Mouse (Mus musculus) monocyte, adult 2 months (primary cell): Measurements from ENCODE around the gene Mast1.

Source experiments
- DNase-seq, 2 experiments: peaks; one replicate each; pipeline ENCODE4 v3.0.0; 2022; ENCODE audit warnings: low spot score in 2 of 2, low read depth in 1 of 2

The Mast1 gene

DNA sequence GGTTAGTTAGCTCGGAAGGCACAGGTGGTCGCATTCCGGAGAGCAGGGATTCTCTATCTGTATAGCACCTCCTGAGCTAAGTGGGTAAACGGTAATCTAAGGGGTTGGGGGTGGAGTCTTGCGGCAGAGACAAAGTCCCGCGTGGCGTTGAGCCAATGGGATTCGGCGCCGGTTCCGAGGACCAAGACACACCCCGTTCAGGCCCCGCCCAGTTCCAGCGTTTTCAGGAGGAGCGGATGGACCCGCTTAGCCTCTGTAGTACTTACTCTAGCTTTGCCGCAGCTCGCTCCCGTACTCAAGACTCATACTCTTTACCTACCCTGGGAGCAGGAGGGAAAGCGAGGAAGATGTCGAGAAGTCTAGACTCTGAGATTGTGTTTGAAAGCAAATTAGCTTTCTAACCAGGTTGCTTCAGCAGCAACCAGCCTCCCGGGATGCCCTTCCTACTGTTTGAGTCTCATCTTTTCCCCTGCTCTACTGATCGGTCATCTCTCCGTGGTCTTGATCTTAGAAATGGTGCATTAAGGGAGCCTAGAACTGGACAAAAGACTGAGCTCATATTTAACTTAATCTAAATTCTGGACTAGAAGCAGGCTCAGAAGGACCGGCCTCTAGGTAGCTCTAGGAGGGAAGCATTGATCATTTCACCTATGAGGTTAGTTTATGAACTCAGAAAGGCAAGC lies 7.5 kb upstream of the Mast1 start:
- DNase-seq = no peak

DNA sequence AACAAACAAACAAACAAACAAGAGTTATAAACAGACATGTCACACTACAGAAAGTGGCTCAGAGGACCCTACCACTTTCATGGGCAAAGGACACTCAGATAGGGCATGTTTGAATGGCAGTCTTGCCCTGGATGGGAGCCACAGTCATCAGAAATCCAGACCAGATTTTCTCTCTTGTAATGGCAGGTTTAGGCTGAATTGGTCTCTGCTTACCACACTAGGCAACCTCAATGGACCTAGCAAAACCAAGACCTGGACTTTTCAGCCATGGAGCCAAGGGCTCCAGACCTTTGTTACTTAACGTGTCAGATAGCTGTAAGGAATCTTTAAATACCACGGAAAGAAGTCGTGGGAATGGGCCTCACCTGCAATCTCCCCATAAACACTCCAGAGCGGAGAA lies 6.5 kb upstream of the Mast1 start:
- no peak for DNase-seq

DNA sequence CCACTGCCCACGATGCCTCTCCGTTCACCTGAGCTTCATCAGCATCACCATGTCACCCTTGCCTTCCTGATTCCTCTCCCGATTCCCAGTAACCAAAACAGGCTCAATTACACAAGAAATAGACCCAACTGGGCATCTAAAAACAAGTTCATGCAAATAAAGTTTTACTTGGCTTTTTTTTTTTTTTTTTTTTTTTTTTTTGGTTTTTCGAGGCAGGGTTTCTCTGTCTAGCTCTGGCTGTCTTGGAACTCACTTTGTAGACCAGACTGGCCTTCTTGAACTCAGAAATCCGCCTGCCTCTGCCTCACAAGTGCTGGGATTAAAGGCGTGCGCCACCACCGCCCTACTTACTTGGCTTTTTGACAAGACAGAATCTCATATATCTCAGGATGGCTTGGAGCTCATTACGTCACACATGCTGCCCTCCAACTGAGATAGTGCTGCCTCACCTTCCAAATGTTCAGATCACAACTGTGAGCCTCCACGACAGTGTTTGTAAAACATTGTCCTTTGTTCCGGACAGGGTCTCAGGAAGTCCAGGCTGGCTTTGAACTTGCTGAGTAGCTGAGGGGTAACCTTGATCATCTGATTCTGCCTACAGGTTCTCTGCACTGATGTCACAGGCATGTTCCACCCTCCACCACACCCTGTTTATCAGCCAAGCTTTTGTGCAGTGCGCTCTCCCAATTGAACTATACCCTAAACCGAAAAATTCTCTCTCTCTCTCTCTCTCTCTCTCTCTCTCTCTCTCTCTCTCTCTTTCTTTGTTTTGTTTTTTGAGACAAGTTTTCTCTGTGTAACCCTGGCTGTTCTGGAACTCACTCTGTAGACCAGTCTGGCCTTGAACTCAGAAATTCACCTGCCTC lies 694 bp upstream of the Mast1 start:
- DNase-seq = no peak

DNA sequence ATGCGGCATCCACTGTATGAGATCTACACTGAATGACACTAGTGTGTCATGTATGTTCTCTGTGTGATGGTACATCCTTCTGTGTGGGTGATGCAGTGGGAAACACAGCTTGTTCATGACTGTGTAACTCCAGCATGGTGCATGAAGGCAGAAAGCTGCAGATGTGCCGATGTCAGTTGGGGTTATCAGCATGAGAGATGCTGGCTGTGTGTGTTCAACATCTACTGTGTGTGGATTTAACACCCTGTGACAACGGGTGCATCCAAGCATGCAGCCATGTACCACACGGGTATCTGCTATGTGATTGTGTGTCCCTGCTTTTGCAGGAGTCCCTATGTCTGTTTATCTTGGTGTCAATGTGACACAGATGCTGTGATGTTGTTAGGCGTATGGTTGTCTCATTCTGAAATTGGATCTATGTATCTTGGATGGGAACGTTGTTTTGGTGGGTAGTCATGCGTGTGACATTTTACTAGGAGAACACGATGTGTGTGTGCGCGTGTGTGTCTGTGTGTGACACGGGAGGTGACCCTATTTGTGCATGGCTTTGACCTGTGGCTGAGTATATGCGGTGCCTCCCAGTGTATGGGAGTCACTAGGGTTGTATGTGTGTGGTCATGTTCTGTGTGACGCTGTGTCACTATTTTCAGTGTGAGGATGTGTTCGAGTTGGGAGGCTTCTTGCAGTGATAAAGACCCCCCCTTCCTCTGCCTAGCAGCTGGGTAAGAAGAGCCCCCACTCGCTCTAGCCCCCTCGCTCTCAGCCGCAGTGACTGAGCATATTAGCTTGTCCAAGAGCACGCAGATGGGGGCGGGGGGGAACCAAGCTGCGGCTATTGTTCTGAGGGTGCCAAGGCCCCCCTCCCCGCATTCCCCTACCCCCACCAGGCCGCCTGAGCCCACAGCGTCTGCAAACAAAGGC lies 858 bp downstream of the Mast1 start:
- no peak for DNase-seq

DNA sequence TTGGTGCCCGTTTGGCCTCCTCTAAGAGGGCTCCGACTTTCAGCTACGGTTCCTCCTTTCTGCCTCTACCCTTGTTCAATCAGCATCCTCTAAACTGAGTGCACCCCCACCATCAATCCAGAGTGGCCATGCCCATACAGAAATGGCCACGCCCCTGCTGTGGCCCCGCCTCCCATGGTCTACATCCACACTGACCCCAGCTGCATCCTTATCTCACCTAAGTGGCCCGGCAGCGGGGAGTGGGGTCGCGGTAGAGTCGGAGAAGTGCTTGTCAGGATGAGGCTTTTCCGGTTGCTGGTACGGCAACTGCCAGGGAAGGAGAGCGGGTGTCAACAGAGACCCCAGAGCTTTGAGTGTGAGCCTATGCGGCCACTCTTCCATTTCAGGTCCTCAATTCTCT lies 1.7 kb downstream of the Mast1 start:
- no peak for DNase-seq

DNA sequence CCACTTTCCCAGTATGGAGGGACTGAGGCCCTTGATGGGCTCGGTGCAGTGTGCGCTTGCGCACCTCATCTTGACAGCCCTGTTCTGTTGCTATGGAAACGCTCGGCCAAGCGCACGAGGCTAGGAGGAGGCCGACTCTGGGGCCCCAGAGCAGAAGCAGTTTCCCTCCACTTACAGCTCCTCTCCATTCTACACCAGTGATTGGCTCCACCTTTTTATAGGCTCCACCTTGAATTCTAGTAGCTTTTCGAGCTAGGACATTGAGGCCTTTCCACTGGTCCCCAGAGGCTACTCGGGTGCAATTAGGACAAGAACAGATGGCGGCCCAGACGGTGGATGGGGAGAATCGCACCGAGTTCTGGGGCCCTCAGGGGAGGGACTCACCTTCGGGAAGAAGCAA lies 2.3 kb downstream of the Mast1 start:
- no peak for DNase-seq

DNA sequence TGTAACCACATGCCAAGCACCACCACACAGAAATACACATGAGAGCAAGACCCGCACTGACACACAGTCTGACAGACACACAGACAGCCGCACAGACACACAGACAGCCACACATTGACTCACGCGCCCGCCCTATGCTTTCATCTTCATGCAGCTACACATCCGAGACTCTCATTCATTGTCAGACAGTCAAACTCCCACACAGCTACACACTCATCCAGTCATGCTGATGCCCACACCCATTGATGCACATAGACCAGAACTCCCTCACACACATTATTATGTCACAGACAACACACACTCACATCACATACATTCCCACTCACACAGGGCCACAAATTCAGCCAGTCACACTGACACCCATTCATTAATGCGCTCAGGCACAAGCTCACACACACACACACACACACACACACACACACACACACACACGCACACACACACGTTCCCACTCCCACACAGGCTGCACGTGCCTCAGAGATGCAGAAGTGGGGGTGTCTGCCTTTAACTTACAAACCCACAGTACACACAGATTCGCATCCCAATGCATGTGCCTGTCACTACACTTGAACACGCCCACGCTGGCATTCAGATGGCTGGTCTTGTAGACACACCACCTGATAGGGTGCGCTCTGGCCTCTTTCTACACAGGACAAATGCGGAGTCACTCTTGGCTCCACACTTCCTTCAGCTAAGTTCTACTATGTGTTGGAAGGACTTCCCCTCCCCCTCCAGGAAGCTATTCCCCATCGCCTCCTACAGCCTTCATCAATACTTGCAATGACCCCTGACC lies 3.2 kb downstream of the Mast1 start:
- DNase-seq = no peak

DNA sequence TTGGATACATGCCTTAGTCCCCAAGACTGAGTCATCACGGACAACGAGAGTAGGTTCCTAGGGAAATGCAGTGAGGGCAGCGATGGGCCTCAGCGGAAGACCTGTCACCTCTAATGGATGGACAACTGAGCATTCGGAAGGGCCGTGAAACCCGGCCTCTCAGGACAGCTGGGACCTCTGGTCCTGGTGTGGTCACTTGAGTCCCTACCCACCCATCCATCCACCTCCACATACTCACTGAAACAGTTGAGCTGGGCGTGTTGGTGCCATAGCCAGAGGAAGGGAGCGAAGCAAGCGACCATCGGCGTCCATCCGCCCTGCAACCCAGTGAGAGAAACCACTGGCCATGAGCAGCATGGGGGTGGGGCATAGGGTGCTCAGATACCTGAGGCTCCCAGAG lies 6.6 kb downstream of the Mast1 start:
- DNase-seq = no peak

DNA sequence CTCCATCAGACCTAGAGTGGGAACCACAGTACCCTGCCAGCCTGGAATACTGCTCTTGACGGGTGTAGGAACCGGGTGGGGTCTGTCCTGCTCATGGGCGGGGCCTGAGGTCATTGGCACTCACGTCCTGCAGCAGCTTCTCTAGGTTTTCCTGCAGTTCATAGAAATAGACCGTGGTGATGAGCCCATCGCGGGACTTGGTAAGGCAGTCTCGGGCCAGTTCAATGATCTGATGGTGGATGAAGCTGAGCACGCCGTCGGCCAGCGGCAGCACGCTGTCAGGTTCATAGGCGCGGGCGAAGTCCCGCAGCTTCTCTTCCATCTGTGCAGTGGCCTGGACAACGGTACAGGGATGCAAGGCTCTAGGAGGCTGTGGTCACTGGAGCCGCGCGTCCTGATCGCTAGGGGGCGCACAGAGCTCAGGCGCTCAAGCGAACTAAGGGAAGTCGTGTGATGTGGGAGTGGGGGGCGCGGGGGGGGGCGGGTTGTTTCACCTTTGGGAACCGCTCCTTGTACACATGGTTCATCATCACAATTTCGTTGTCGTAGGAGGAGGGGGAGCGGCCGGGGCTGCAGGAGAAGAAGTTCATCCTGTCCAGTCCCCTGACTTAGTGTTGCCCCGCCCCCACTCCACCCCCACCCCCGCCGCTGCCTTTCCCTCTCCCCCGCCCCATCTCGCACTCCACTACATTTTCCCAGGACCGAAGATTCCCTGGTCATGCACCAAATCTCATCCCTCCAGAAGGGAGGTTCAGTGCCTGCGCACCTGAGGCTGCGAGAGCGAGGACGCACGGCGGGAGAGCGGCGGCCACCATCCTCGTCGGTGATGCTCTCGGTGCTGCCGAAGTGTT lies 8.5 kb downstream of the Mast1 start:
- no peak for DNase-seq

DNA sequence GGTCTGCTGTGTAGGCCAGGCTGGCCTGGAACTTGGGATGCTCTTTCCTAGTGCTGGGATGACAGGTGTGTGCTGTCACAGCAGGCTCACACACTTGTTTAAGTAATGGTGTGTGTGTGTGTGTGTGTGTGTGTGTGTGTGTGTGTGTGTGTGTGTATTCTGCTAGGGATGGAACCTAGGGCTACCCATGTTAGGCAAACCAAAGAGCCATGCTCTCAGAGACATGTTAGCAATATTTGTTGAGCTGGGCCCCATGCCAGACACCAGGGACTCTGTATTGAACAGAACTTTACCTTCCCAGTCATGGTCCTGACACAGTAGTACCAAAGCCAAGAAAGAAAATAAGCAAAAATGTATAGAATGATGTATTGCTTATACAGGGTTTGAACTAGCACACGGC lies 9.6 kb downstream of the Mast1 start:
- no peak for DNase-seq

DNA sequence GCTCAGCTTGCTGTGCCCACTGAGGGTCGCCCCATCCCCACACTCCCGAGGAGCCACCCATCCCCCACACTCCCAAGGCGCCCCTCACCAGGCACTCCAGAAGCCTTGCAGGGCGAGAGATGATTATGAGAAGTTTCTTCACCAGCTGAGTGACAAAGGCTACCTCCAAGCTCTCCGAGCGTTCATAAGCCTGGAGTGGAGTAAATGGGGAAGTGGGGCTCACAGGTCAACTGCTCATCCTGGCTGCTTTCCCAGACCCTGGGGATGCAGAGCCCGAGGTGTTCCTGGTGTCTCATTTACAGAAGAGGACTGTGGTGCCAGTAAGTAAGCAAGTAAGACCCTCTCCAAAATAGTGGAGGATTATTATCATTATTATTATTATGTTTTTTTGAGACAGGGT lies 11.6 kb downstream of the Mast1 start:
- DNase-seq = no peak

DNA sequence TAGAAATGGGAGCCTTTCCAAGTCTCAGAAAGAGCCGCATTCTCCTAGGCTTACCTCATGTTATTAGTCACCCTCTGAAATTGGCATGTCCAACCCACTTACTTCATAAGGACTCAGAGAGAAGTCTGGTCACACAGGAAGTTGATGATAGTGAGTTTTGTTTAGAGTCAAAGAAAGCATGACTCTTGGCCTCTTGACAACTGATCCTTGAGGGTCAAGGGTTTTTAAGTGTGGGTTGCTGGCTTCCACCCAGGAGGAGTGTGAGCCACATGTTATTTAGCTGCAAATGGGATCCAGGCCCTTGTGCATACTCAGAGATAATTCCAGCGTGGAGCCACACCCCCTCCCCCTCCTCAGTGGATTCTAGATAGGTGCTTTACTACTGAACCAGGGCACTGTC lies 15.6 kb downstream of the Mast1 start:
- DNase-seq = no peak

DNA sequence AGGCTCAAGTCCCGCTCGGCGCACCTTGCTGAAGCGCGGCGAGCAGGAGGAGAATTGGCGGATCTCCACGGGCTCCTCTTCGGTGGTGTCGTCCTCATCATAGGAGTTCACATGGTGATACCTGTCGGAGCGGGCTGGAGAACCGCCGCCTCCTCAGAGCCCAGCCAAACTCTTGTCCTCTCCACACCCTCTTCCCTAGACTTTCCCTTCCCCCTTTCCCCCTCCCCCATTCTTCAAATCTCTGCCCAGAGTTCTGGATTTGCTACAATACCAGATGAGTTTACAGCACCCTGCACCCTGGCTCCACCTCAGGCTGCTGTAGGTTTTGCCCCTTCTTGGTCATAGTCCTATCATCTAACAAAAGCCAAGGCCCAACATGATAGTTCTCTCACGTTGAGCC lies 18.5 kb downstream of the Mast1 start:
- DNase-seq = no peak

DNA sequence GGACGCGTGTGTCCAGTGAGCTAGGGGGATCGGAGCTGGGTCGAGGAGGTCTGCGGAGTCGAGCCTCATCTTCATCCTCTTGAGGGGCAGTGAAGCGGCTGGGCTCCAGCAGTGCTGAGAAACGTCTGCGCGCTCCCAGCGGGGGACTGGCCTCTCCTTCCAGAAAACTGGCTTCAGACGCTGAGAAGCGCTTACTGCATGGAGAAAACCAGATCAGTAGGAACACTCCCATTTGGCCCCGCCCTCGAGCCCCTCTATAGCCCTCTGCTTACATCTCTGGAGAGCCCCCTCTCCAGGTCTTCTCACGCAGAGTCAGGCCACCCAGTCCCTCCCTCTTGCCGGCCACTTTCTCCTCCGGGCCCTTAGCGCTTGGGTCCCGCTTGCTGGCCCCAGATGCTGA lies 19.4 kb downstream of the Mast1 start:
- no peak for DNase-seq

DNA sequence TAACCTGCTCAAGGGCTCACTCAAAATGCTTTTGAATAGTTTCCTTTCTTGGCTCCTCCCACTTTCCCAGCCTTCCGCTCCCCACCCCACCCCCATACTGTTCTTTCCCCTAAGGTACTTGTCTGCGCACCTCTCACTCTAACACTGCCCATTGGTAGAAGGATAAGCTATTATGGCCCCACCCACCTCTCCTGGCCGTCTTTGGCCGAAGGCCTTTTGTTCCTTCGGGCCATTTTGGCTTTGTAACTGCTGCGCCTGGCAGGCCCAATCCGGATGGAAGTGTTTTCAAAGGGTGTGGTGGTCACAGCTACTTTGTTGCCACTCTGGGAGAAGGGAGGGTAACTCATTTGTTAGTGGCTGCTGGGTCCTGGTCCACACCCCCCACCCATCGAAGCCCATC lies 21.9 kb downstream of the Mast1 start:
- no peak for DNase-seq

DNA sequence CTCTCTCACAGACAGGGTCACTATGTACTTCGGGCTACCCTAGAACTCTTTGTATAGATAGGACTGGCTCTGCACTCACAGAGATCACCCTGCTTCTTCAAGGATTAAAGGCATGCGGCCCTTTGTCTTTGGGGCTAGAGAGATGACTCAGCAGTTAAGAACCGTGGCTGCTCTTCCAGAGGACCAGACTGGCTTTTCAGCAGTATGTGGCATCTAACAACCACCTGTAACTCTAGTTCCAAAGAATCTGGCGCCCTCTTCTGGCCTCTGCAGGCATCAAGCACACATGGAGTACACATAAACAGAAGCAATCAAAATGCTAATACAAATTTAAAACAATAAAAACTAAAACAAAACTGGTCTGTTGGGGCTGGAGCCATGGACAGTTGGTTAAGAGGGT lies 23.2 kb downstream of the Mast1 start:
- DNase-seq = no peak

DNA sequence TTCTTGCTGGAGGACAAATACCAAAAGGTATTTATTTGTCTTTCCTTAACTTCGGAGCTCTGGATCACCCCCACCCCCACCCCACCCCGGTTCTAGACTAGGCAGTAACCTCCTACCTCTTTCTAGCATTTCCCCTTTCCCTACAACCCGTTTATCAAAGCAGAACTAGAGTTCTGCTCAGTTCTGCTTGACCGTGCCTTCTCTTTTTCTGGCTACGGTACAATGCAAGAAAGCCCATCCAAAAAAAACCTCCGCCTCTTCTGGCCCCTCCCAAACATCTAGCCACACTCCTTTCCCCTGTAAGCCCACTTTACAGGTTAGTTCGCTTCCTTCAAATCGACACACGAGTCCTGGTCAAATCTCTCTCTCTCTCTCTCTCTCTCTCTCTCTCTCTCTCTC lies 23.7 kb downstream of the Mast1 start:
- DNase-seq = no peak

DNA sequence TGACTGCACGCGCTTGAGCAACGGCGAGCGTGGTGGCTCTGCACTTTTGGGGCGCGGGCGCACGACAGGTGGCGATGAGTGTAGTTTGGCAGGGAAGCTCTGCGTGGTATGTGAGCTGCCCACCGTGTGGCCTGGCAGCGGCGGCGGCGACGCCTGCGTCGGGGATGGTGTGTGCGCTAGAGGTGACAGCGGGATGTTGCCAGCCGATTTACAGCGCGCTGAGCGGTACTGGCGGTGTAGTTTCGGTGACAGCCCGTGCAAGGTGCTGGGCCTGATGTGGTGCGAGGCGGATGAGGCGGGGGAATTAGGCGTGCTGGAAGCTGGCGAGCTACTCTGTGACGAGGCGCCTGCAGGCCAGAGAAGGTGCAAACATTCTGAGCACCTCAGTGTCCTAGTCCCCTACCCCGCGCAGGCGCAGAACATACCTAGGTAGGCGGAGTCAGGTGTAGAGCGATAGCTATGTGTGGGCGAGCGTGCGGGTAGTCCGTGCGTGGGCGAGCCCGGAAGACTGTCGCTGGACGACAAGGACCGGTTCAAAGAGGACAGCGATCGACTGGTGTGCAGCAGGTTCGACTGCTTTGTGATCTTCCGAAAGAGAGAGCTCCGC lies 24.2 kb downstream of the Mast1 start:
- DNase-seq = no peak

DNA sequence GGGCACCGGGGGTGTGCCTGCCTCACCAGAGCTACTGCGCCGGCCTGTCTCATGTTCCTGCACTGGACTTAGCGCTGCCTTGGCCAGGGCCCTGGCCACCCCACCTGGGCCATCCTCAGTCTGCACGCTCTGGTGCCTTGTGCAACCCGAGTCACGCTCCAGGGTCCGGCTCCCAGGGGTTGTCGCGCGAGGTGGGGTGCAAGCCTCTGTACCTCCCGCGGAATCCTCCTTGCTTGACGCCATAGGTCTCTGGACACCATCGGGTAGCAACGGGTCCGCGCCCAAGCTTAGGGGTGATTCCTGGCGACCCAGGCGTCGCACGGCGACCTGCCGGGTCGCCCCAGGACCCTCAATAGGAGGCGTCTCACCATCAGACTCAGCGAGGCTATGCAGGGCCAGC lies 24.8 kb downstream of the Mast1 start:
- no peak for DNase-seq

DNA sequence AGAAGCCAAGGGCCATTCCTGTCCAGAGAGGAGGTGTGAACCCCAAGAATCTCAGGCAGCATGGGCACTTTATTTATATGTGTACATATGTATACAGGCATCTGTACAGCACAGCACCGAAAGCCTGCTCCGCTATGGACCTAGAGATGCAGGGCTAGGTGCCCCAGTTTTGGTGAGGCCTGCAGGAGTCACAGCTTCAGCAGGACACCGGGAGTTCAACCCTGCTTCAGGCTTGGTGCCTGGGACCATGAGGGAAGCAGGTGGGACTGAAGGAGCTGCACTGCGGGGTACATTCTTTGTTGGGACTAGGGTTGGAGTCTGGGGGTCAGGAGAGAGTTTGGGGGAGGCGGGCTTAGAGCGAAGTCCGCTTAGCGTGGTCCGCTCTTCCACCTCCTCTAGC lies 25.3 kb downstream of the Mast1 start:
- no peak for DNase-seq
